Mouse (Mus musculus): Measurements from ENCODE around the gene Slc25a41.

The Slc25a41 gene

GRCm38 (mm10) chr17:56990966-56991365 lies 50.5 kb downstream of the Slc25a41 start:
- DNase-seq (ENCODE audit: low spot score) = no peak

- peak; percentile 88 for DNase-seq (ENCODE audit: low spot score)
These were observed 51.2 kb downstream of the Slc25a41 start, which contains the start of gene Clpp for GRCm38 (mm10) chr17:56990115-56990746. TSS of gene Clpp (plus strand) at chr17:56990305.

GRCm38 (mm10) chr17:56989467-56990114 lies 51.9 kb downstream of the Slc25a41 start:
- no peak for DNase-seq (ENCODE audit: low spot score)

- no peak for DNase-seq (ENCODE audit: low spot score)
These were observed 52.5 kb downstream of the Slc25a41 start for GRCm38 (mm10) chr17:56988921-56989430.

- DNase-seq (ENCODE audit: low spot score) = no peak
These were observed 53.0 kb downstream of the Slc25a41 start for GRCm38 (mm10) chr17:56988441-56988840.

GRCm38 (mm10) chr17:56986105-56986805 lies 55.2 kb downstream of the Slc25a41 start:
- DNase-seq (ENCODE audit: low spot score) = no peak

- no peak for DNase-seq (ENCODE audit: low spot score)
These were observed 55.8 kb downstream of the Slc25a41 start for GRCm38 (mm10) chr17:56985656-56986055.

GRCm38 (mm10) chr17:56984886-56985285 lies 56.6 kb downstream of the Slc25a41 start:
- no peak for DNase-seq (ENCODE audit: low spot score)

Data from ovary, postnatal 36 days (tissue).